Mouse (Mus musculus) forebrain, embryonic 10.5 days (tissue): ENCODE measurements around the gene Pcsk1n. TPM values are rescaled to one million over a fixed set of nuclear protein-coding genes. Genes with fewer than 3 reads are reported as not detected.
A peak's percentile ranks its signal among the peaks of the same experiment; 100 is the strongest.
"Not testable (repeated sequence)": the region's sequence is repeated elsewhere in the genome, so short reads cannot be mapped to it uniquely, and the experiment has no call there.

Experiments
- DNase-seq: peaks from one replicate; pipeline ENCODE4 v3.0.0-alpha.2; 2017; ENCODE audit warnings: low spot score; ENCODE audit errors: extremely low spot score
- H3K27ac ChIP-seq: fragments of 300-500 bp; sonication (generic); 2 replicates; pipeline ENCODE4 v1.5.1; 2016; ENCODE audit warnings: mild to moderate bottlenecking
- H3K27me3 ChIP-seq: fragments of 300-500 bp; sonication (generic); 2 replicates; pipeline ENCODE4 v1.6.1; 2016; ENCODE audit warnings: mild to moderate bottlenecking; ENCODE audit not compliant: poor library complexity, severe bottlenecking
- H3K36me3 ChIP-seq: fragments of 300-500 bp; sonication (generic); replicated peaks from 2 replicates; pipeline ENCODE4 v1.6.1; 2016; ENCODE audit warnings: mild to moderate bottlenecking, moderate library complexity
- H3K4me1 ChIP-seq: fragments of 300-500 bp; sonication (generic); 2 replicates; pipeline ENCODE4 v1.6.1; 2016
- H3K4me3 ChIP-seq: fragments of 300-500 bp; sonication (generic); 2 replicates; pipeline ENCODE4 v1.5.1; 2016; ENCODE audit warnings: mild to moderate bottlenecking, moderate library complexity
- H3K9me3 ChIP-seq: fragments of 300-500 bp; sonication (generic); 2 replicates; pipeline ENCODE4 v1.6.1; 2016; ENCODE audit warnings: mild to moderate bottlenecking, moderate library complexity
- WGBS: fragments of 180-500 bp; shearing (Covaris S2); methylation state at CpG from one replicate; pipeline ENCODE4 v1.1.7; 2016; 5-methylcytosine and 5-hydroxymethylcytosine counted together
- polyA plus RNA-seq: library from polyadenylated mRNA; unstranded; fragments of >200 nt; fragmentation: Nextera tagmentation; extraction: Ambion mirVana; gene quantifications from 2 replicates; pipeline ENCODE4 v1.2.1, GENCODE M21; 2016

Gene Pcsk1n
- 8.7 and 8.9 TPM in 2 replicates for polyA plus RNA-seq

GRCm38 (mm10) chrX:7919601-7920383, at the start of gene Pcsk1n:
TSS of gene Pcsk1n (plus strand) at chrX:7919822.
- Histone ChIP-seq H3K4me1 (peaks cover 30% of the 10 kb centered on the region), H3K27me3 (peaks cover 53% of the 10 kb centered on the region), H3K36me3 (no peaks in the 10 kb centered on the region), H3K9me3 (no peaks in the 10 kb centered on the region), H3K4me3 (peak within 1 kb of the TSS; percentile 51), H3K27ac (peak within 1 kb of the TSS; percentile 73)
- DNase-seq, result peak; percentile 51
- 10% methylated on average over 40 of the region's 40 CpGs for WGBS

- 31% methylated on average over 3 of the region's 3 CpGs for WGBS
- Histone ChIP-seq H3K4me3 (no peak overlapping the region), H3K36me3 (peaks cover 52% of the 10 kb centered on the region), H3K4me1 (no peaks in the 10 kb centered on the region; the same call in 1 of the 2 replicates), H3K9me3 (peaks cover 4% of the 10 kb centered on the region; the same call in 1 of the 2 replicates), H3K27me3 (no peaks in the 10 kb centered on the region), H3K27ac (no peak overlapping the region)
- DNase-seq, result no peak
Observed at GRCm38 (mm10) chrX:7869826-7870225, 49.8 kb upstream of the Pcsk1n start.

GRCm38 (mm10) chrX:7878007-7878419, 41.6 kb upstream of the Pcsk1n start, which contains the start of gene Pim2:
TSS of gene Pim2 (plus strand) at chrX:7878262.
- Histone ChIP-seq H3K4me1 (peaks cover 24% of the 10 kb centered on the region), H3K9me3 (peaks cover 4% of the 10 kb centered on the region; the same call in 1 of the 2 replicates), H3K27ac (peak within 1 kb of the TSS; percentile 69), H3K27me3 (no peaks in the 10 kb centered on the region), H3K36me3 (peaks cover 21% of the 10 kb centered on the region), H3K4me3 (peak within 1 kb of the TSS; percentile 62)
- WGBS, result 8% methylated on average over 36 of the region's 38 CpGs
- DNase-seq, result peak; percentile 71

GRCm38 (mm10) chrX:7878495-7878894, 41.1 kb upstream of the Pcsk1n start:
- peak overlapping the region; percentile 69 for H3K27ac ChIP-seq
- H3K4me1 ChIP-seq, result peaks cover 29% of the 10 kb centered on the region
- DNase-seq, result peak; percentile 20
- H3K27me3 ChIP-seq, result no peaks in the 10 kb centered on the region
- peak overlapping the region; percentile 62 for H3K4me3 ChIP-seq
- peaks cover 17% of the 10 kb centered on the region for H3K36me3 ChIP-seq
- H3K9me3 ChIP-seq, result peaks cover 3% of the 10 kb centered on the region; the same call in 1 of the 2 replicates
- 11% methylated on average over 21 of the region's 21 CpGs for WGBS

GRCm38 (mm10) chrX:7879819-7880218, 39.8 kb upstream of the Pcsk1n start:
- peak overlapping the region; percentile 62 for H3K4me3 ChIP-seq
- H3K27me3 ChIP-seq, result no peaks in the 10 kb centered on the region

GRCm38 (mm10) chrX:7883841-7884567, 35.6 kb upstream of the Pcsk1n start, which contains the start of gene Slc35a2:
TSS of gene Slc35a2 (plus strand) at chrX:7884028.
- Histone ChIP-seq H3K4me3 (peak within 1 kb of the TSS; percentile 63), H3K9me3 (no peaks in the 10 kb centered on the region), H3K27ac (peak within 1 kb of the TSS; percentile 86), H3K36me3 (peaks cover 10% of the 10 kb centered on the region; the same call in 1 of the 2 replicates), H3K27me3 (no peaks in the 10 kb centered on the region), H3K4me1 (peaks cover 22% of the 10 kb centered on the region)
- 15% methylated on average over 49 of the region's 49 CpGs for WGBS
- DNase-seq, result peak; percentile 75

More at GRCm38 (mm10) chrX:7879819-7880218, 39.8 kb upstream of the Pcsk1n start:
- Histone ChIP-seq H3K27ac (no peak overlapping the region), H3K9me3 (no peaks in the 10 kb centered on the region; the same call in 1 of the 2 replicates), H3K36me3 (peaks cover 4% of the 10 kb centered on the region), H3K4me1 (peaks cover 31% of the 10 kb centered on the region)
- whole genome bisulfite sequencing, result 9% methylated on average over 11 of the region's 11 CpGs
- peak; percentile 73 for DNase-seq

- WGBS, result 33% methylated on average over 13 of the region's 13 CpGs
- Histone ChIP-seq H3K36me3 (peaks cover 35% of the 10 kb centered on the region), H3K27ac (peak overlapping the region; percentile 88), H3K4me1 (peaks cover 11% of the 10 kb centered on the region), H3K4me3 (peak overlapping the region; percentile 63), H3K9me3 (no peaks in the 10 kb centered on the region), H3K27me3 (no peaks in the 10 kb centered on the region)
- DNase-seq, result no peak
Observed at GRCm38 (mm10) chrX:7898211-7898610, 21.4 kb upstream of the Pcsk1n start.

GRCm38 (mm10) chrX:7898880-7899874, 20.4 kb upstream of the Pcsk1n start, which contains the start of the genes Pqbp1 and Timm17b:
TSS of gene Pqbp1 (minus strand) at chrX:7899269.
TSS of gene Timm17b (plus strand) at chrX:7899357.
- DNase-seq, result peak; percentile 81
- H3K27ac ChIP-seq, result peak within 1 kb of the TSS; percentile 88
- WGBS, result 14% methylated on average over 62 of the region's 62 CpGs
- H3K4me3 ChIP-seq, result peak within 1 kb of the TSS; percentile 63
- peaks cover 29% of the 10 kb centered on the region for H3K36me3 ChIP-seq
- H3K4me1 ChIP-seq, result peaks cover 11% of the 10 kb centered on the region
- H3K9me3 ChIP-seq, result no peaks in the 10 kb centered on the region
- H3K27me3 ChIP-seq, result no peaks in the 10 kb centered on the region

GRCm38 (mm10) chrX:7904441-7904840, 15.2 kb upstream of the Pcsk1n start:
- H3K4me1 ChIP-seq, result peaks cover 7% of the 10 kb centered on the region; the same call in 1 of the 2 replicates
- peaks cover 26% of the 10 kb centered on the region for H3K36me3 ChIP-seq
- DNase-seq, result no peak
- H3K4me3 ChIP-seq, result no peak overlapping the region
- no peaks in the 10 kb centered on the region for H3K27me3 ChIP-seq
- no peak overlapping the region for H3K27ac ChIP-seq
- 93% methylated on average over 5 of the region's 5 CpGs for WGBS
- H3K9me3 ChIP-seq, result no peaks in the 10 kb centered on the region; the same call in 1 of the 2 replicates

GRCm38 (mm10) chrX:7907735-7908134, 11.9 kb upstream of the Pcsk1n start, which contains the start of gene Gm10491:
TSS of gene Gm10491 (minus strand) at chrX:7907835.
- no peaks in the 10 kb centered on the region for H3K27me3 ChIP-seq
- WGBS, result 92% methylated on average over 5 of the region's 5 CpGs

GRCm38 (mm10) chrX:7909242-7909641, 10.4 kb upstream of the Pcsk1n start, which contains the start of gene Gm10490:
TSS of gene Gm10490 (plus strand) at chrX:7909542.
- not testable (repeated sequence) for DNase-seq, H3K4me1 ChIP-seq, H3K4me3 ChIP-seq, H3K27me3 ChIP-seq, H3K27ac ChIP-seq, H3K9me3 ChIP-seq
- peaks cover 20% of the 10 kb centered on the region for H3K36me3 ChIP-seq
- 90% methylated on average over 4 of the region's 4 CpGs for WGBS

More at GRCm38 (mm10) chrX:7907735-7908134, 11.9 kb upstream of the Pcsk1n start, which contains the start of gene Gm10491:
- no peaks in the 10 kb centered on the region for H3K4me1 ChIP-seq
- DNase-seq, result no peak
- no peak within 1 kb of the TSS for H3K27ac ChIP-seq
- H3K9me3 ChIP-seq, result no peaks in the 10 kb centered on the region; the same call in 1 of the 2 replicates
- H3K4me3 ChIP-seq, result no peak within 1 kb of the TSS
- peaks cover 24% of the 10 kb centered on the region for H3K36me3 ChIP-seq
